Comparison of ENCODE assay signal across 19 mouse cellular contexts in genomic region chr9:33954319-33954718, GRCm38 (mm10).
DNase-seq lines count a peak whose midpoint lies in the region; ATAC-seq and TF ChIP-seq lines count a peak whose summit lies in the region.
"Had no signal": no experiment of that assay in that cellular context is flagged by ENCODE, and none has a peak within 500 bp of the region (broad histone marks: within the 10 kb centered on the region; RNA-seq: fewer than 3 reads in every experiment).

No protein-coding gene starts in this region.

- H3K4me3 ChIP-seq in forebrain, embryonic 16.5 days (replicated peaks; ENCODE audit: low read length) = no peak overlapping the region
- no peak overlapping the region for H3K4me3 ChIP-seq in forebrain, embryonic 13.5 days
- H3K4me3 ChIP-seq: embryonic facial prominence, embryonic 13.5 days; embryonic facial prominence, embryonic 15.5 days; erythroblast, embryonic 14.5 days; forebrain, embryonic 10.5 days had no signal

- H3K36me3 ChIP-seq in forebrain, embryonic 16.5 days (ENCODE audit: control insufficient read depth, insufficient read depth) = no peaks in the 10 kb centered on the region
- no peaks in the 10 kb centered on the region for H3K36me3 ChIP-seq in forebrain, embryonic 13.5 days (ENCODE audit: poor library complexity, severe bottlenecking)
- H3K36me3 ChIP-seq: embryonic facial prominence, embryonic 13.5 days; embryonic facial prominence, embryonic 15.5 days; forebrain, embryonic 10.5 days had no signal

- ATAC-seq in forebrain, embryonic 16.5 days = peak; percentile 28; the same call in 1 of the 2 replicates
- ATAC-seq in forebrain, embryonic 13.5 days = no peak

- no peak for TF ChIP-seq POLR2A in brain, embryonic 14.5 days (IDR thresholded peaks at IDR 0.05; ENCODE audit: borderline replicate concordance, extremely low read depth, insufficient read depth, insufficient read length, poor library complexity, severe bottlenecking)

- H3K4me2 ChIP-seq in forebrain, embryonic 16.5 days (ENCODE audit: low read length) = no peak overlapping the region
- H3K4me2 ChIP-seq in forebrain, embryonic 13.5 days = no peak overlapping the region
- H3K4me2 ChIP-seq: embryonic facial prominence, embryonic 13.5 days; embryonic facial prominence, embryonic 15.5 days had no signal

- H3K4me1 ChIP-seq in forebrain, embryonic 16.5 days (replicated peaks; ENCODE audit: control insufficient read depth, insufficient read depth, low read length) = peaks cover 4% of the 10 kb centered on the region; the same call in 1 of the 2 replicates
- H3K4me1 ChIP-seq in forebrain, embryonic 13.5 days = no peaks in the 10 kb centered on the region
- H3K4me1 ChIP-seq: embryonic facial prominence, embryonic 13.5 days; embryonic facial prominence, embryonic 15.5 days; forebrain, embryonic 10.5 days had no signal

- no peaks in the 10 kb centered on the region for H3K9me3 ChIP-seq in forebrain, embryonic 16.5 days (ENCODE audit: control insufficient read depth, low read length)
- no peaks in the 10 kb centered on the region for H3K9me3 ChIP-seq in forebrain, embryonic 13.5 days (replicated peaks)
- H3K9me3 ChIP-seq: embryonic facial prominence, embryonic 13.5 days; embryonic facial prominence, embryonic 15.5 days; forebrain, embryonic 10.5 days had no signal

- no peak overlapping the region for H3K27ac ChIP-seq in forebrain, embryonic 16.5 days (ENCODE audit: low read length)
- H3K27ac ChIP-seq in forebrain, embryonic 13.5 days = no peak overlapping the region
- H3K27ac ChIP-seq: embryonic facial prominence, embryonic 13.5 days; embryonic facial prominence, embryonic 15.5 days; forebrain, embryonic 10.5 days had no signal

- no peak for TF ChIP-seq CTCF in brain, embryonic 14.5 days (IDR thresholded peaks at IDR 0.05; ENCODE audit: borderline replicate concordance, extremely low read depth, insufficient read depth, insufficient read length)

- no peaks in the 10 kb centered on the region for H3K27me3 ChIP-seq in forebrain, embryonic 16.5 days (replicated peaks; ENCODE audit: control insufficient read depth, insufficient read depth, low read length)
- no peaks in the 10 kb centered on the region for H3K27me3 ChIP-seq in forebrain, embryonic 13.5 days
- H3K27me3 ChIP-seq: embryonic facial prominence, embryonic 13.5 days; embryonic facial prominence, embryonic 15.5 days had no signal

- DNase-seq in brain, adult 2 months (ENCODE audit: low read depth, low spot score) = peak; percentile 4
- DNase-seq in brain, embryonic 14.5 days (ENCODE audit: low read depth) = peak; percentile 51
- DNase-seq in right cerebral cortex, postnatal 25 days = no peak
- DNase-seq: adrenal gland, adult 2 months; adrenal gland, postnatal 10 days; adrenal gland, postnatal 25 days; cerebellum, adult 11 months; cerebellum, adult 18-20 months; cerebellum, adult 8-10 months; cerebellum, adult 9-11 months; cerebellum, postnatal 14 days; cerebellum, postnatal 36 days; embryo, embryonic 11 days had no signal

- no peak overlapping the region for H3K9ac ChIP-seq in forebrain, embryonic 16.5 days (replicated peaks; ENCODE audit: low read depth, low read length)
- H3K9ac ChIP-seq in forebrain, embryonic 13.5 days = no peak overlapping the region
- H3K9ac ChIP-seq: embryonic facial prominence, embryonic 13.5 days; embryonic facial prominence, embryonic 15.5 days had no signal
